In genomic region chr3:127547882-127548281, GRCm38 (mm10) we compare ENCODE assay signal across 8 mouse cellular contexts. TPM values are rescaled to one million over a fixed set of nuclear protein-coding genes. Genes with fewer than 3 reads are reported as not detected.
DNase-seq lines count a peak whose midpoint lies in the region; ATAC-seq and TF ChIP-seq lines count a peak whose summit lies in the region.
"Had no signal": no experiment of that assay in that cellular context is flagged by ENCODE, and none has a peak within 500 bp of the region (broad histone marks: within the 10 kb centered on the region; RNA-seq: fewer than 3 reads in every experiment).

No protein-coding gene starts in this region.

- H3K4me3 ChIP-seq in intestine, postnatal 0 days (ENCODE audit: low read depth, low read length): no peak overlapping the region
- no peak overlapping the region for H3K4me3 ChIP-seq in intestine, embryonic 15.5 days (replicated peaks)
- no peak overlapping the region for H3K4me3 ChIP-seq in cortical plate, adult 2 months (ENCODE audit: insufficient read depth, low read length)
- H3K4me3 ChIP-seq: neural tube, embryonic 13.5 days had no signal

- no peak overlapping the region for H3K27ac ChIP-seq in intestine, postnatal 0 days (ENCODE audit: low read depth, low read length)
- no peak overlapping the region for H3K27ac ChIP-seq in intestine, embryonic 15.5 days
- no peak overlapping the region for H3K27ac ChIP-seq in cortical plate, adult 2 months (ENCODE audit: insufficient read depth, low read length)
- H3K27ac ChIP-seq: neural tube, embryonic 13.5 days had no signal

- H3K36me3 ChIP-seq in intestine, postnatal 0 days (ENCODE audit: control insufficient read depth, insufficient read depth): peaks cover 34% of the 10 kb centered on the region
- 0 out of 2 replicates have a peak, but pooled peaks cover 6% of the 10 kb centered on the region for H3K36me3 ChIP-seq in intestine, embryonic 15.5 days

- H3K9me3 ChIP-seq in intestine, postnatal 0 days (ENCODE audit: control insufficient read depth): no peaks in the 10 kb centered on the region
- no peaks in the 10 kb centered on the region for H3K9me3 ChIP-seq in intestine, embryonic 15.5 days
- H3K9me3 ChIP-seq: neural tube, embryonic 13.5 days had no signal

- H3K27me3 ChIP-seq in intestine, postnatal 0 days (replicated peaks; ENCODE audit: control insufficient read depth, insufficient read depth, low read length): no peaks in the 10 kb centered on the region
- no peaks in the 10 kb centered on the region for H3K27me3 ChIP-seq in intestine, embryonic 15.5 days (replicated peaks)
- H3K27me3 ChIP-seq: neural tube, embryonic 13.5 days had no signal

- ATAC-seq in intestine, postnatal 0 days: no peak
- no peak for ATAC-seq in intestine, embryonic 15.5 days
- peak; percentile 59 for ATAC-seq in megakaryocyte progenitor cell, adult 5-6 weeks (replicated peaks; ENCODE audit: poor library complexity)

- no peaks in the 10 kb centered on the region for H3K4me1 ChIP-seq in intestine, postnatal 0 days (replicated peaks; ENCODE audit: control insufficient read depth, insufficient read depth, low read length)
- H3K4me1 ChIP-seq in intestine, embryonic 15.5 days (replicated peaks): no peaks in the 10 kb centered on the region
- H3K4me1 ChIP-seq in cortical plate, adult 2 months (ENCODE audit: control insufficient read depth, insufficient read depth, low read length): no peaks in the 10 kb centered on the region

- peak; percentile 74 for TF ChIP-seq CTCF in intestine, postnatal 0 days (IDR thresholded peaks at IDR 0.05; ENCODE audit: low read depth)
- peak; percentile 39 for TF ChIP-seq CTCF in cortical plate, adult 2 months (IDR thresholded peaks at IDR 0.05; ENCODE audit: extremely low read depth, insufficient read depth, low read length)

- no peak for TF ChIP-seq POLR2A in cortical plate, adult 2 months (IDR thresholded peaks at IDR 0.05; ENCODE audit: extremely low read depth, insufficient read depth, low read length)

- 64% methylated on average over 5 of the region's 5 CpGs for WGBS in intestine, postnatal 0 days
- WGBS in intestine, embryonic 15.5 days: 50% methylated on average over 4 of the region's 5 CpGs

- no peak overlapping the region for H3K4me2 ChIP-seq in intestine, postnatal 0 days (replicated peaks; ENCODE audit: low read depth)
- H3K4me2 ChIP-seq in intestine, embryonic 15.5 days (replicated peaks): no peak overlapping the region
- H3K4me2 ChIP-seq: neural tube, embryonic 13.5 days had no signal

- H3K9ac ChIP-seq in intestine, postnatal 0 days (ENCODE audit: low read depth, low read length): no peak overlapping the region
- H3K9ac ChIP-seq in intestine, embryonic 15.5 days: no peak overlapping the region
- H3K9ac ChIP-seq: neural tube, embryonic 13.5 days had no signal

- peak; percentile 7 for DNase-seq in urinary bladder, postnatal 14 days (ENCODE audit: low spot score)
- no peak for DNase-seq in urinary bladder, postnatal 25 days (ENCODE audit: low spot score)
- no peak for DNase-seq in right cerebral cortex, adult 2 months (ENCODE audit: low spot score in 2 of 2)

RNA-seq across cellular contexts. Expression of gene Larp7, which starts 5.3 kb away (rescaled TPM):
- polyA plus RNA-seq in intestine, postnatal 0 days (2015; fragmentation: Nextera tagmentation; extraction: Ambion mirVana): 23.6 and 26.2 TPM in 2 replicates
- polyA plus RNA-seq in intestine, embryonic 15.5 days (2015; fragmentation: Nextera tagmentation; extraction: Ambion mirVana): 48.5 and 53.3 TPM in 2 replicates
- polyA plus RNA-seq in cortical plate, adult 2 months (2012; rRNA removed): 13.1 and 13.8 TPM in 2 replicates
- 86.3 and 90.6 TPM in 2 replicates for total RNA-seq in megakaryocyte progenitor cell, adult 5-6 weeks (2015)
- 113 and 132 TPM in 2 replicates for total RNA-seq in megakaryocyte progenitor cell, adult 5-6 weeks (2017)

RNA-seq across cellular contexts. Expression of gene Zgrf1, which starts 5.4 kb away (rescaled TPM):
- 1.1 TPM in 2 replicates for polyA plus RNA-seq in intestine, postnatal 0 days (2015; fragmentation: Nextera tagmentation; extraction: Ambion mirVana)
- 5.2 and 5.4 TPM in 2 replicates for polyA plus RNA-seq in intestine, embryonic 15.5 days (2015; fragmentation: Nextera tagmentation; extraction: Ambion mirVana)
- polyA plus RNA-seq in cortical plate, adult 2 months (2012; rRNA removed): 6.3 and 6.8 TPM in 2 replicates
- total RNA-seq in megakaryocyte progenitor cell, adult 5-6 weeks (2015): 20.1 and 22.2 TPM in 2 replicates
- total RNA-seq in megakaryocyte progenitor cell, adult 5-6 weeks (2017): 23.0 and 28.1 TPM in 2 replicates

RNA-seq across cellular contexts. Expression of gene Ank2, which starts 48.7 kb away (rescaled TPM):
- 9.0 and 12.4 TPM in 2 replicates for polyA plus RNA-seq in intestine, postnatal 0 days (2015; fragmentation: Nextera tagmentation; extraction: Ambion mirVana)
- polyA plus RNA-seq in intestine, embryonic 15.5 days (2015; fragmentation: Nextera tagmentation; extraction: Ambion mirVana): 24.9 and 25.3 TPM in 2 replicates
- 348 and 352 TPM in 2 replicates for polyA plus RNA-seq in cortical plate, adult 2 months (2012; rRNA removed)
- not detected in 2 replicates for total RNA-seq in megakaryocyte progenitor cell, adult 5-6 weeks (2015)
- total RNA-seq in megakaryocyte progenitor cell, adult 5-6 weeks (2017): 0.50 TPM in 1 of 2 replicates, not detected in the other

Comparison
In these comparisons a context has a peak if more than half of its experiments do, and no peak if none do; other contexts are left out.
1. RNA of gene Ank2, which starts 48.7 kb away (polyA plus RNA-seq): 348 to 352 TPM in cortical plate, adult 2 months; 24.9 to 25.3 TPM in intestine, embryonic 15.5 days and 9.0 to 12.4 TPM in intestine, postnatal 0 days; every median in the first group is over 10 times any median in the second.